Mouse (Mus musculus) heart, adult 9 months (tissue): ENCODE data around the gene Sox2.

Experiments used
- DNase-seq, 2 experiments: peaks; one replicate each; pipeline ENCODE4 v3.0.0; 2022; ENCODE audit warnings: low spot score in 2 of 2

The Sox2 gene

DNA sequence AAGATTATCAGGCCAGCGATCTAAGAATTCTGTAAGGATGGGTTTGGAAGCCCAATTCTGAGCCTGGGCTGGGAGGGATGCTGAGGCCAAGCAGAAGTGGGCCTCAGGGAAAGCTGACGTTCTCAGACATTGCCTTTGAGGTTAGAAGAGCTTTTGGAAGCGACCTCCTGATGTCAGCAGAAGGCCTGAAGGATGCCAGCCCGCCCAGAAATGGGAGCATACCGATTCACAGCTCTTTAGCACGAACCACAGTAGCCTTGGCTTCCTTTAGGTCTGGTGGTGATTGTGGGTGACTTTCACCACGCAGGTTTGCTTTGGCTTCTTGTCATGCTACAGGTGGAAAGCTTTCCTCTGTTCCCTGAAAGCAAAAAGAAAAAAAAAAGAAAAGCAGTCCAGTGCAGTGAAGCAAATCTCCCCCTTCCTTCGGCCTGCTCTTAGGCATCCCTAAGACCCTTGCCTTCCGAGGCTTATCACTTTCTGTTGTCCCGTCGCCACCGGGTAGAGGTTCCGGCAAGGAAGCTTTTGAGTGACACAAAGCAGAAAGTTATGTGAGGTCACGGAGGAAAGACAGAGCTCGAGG lies 6.6 kb upstream of the Sox2 start:
- DNase-seq: no peak

DNA sequence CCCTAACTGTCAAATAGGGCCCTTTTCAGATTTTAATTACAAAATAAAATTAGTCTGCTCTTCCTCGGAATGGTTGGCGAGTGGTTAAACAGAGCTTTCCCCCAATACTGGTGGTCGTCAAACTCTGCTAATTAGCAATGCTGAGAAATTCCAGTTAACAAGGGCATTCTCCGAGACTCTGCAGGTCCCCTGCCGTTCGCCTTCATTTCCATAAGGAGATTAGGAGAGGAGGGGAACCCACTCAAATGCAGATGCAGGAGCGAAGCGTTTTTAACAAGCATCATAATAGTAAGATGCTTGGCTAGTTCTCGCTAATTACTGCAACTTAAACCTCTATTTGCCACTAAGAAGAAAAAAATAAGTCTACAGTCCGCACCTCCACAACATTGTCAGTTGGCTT lies 4.0 kb upstream of the Sox2 start:
- no peak for DNase-seq

DNA sequence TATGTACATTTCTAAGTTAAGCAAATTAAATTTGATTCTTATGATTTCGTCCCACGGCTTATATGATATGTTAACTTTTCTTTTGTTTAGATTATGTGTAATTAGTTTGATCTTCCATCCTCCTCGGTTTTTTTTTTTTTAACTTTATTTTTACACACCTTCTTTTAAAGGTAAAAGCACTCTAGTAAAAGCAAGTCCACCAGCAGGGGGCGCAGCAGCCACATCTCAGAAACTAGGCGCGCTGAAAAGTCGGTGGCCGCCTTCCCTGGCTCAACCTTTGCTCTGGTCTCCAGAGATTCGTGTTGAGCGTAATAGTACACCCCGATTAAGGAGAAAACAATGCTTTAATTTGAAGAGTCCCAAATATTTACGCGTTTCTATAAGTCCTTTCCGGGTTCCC lies 2.5 kb upstream of the Sox2 start:
- peak in 1 of 2 experiments; percentile 49 for DNase-seq

DNA sequence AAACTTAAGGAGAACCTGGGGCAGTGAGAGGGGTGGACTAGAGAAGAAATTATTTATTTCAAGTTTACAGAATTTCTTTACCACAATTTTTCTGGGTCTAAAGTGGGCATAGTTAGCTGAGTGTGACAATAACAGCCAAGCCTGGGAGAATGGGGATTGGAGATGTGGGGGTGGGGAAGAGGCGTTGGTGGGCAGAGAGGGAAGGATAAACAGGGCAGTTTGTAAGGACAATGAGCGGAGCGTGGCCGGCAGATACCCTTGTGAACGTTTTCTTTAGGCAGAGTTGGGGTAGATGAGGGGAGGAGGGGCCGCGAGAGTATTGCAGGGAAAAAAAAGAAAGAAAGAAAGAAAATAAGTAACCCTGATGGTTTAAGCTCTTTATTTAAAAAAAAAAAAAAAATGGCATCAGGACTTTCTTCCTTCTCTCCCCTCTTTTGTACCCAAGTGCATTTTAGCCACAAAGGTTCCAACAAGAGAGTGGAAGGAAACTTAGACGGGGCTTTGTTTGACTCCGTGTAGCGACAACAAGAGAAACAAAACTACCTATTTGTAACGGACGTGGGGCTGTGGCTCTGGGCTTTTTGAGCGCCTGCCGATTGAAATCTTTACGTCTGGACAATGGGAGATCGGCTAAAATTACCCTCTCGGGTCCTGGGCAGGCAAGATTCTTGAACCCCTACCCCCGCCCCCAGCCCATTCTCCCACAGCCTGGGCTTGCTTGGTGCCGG lies 1.9 kb upstream of the Sox2 start:
- DNase-seq: no peak

DNA sequence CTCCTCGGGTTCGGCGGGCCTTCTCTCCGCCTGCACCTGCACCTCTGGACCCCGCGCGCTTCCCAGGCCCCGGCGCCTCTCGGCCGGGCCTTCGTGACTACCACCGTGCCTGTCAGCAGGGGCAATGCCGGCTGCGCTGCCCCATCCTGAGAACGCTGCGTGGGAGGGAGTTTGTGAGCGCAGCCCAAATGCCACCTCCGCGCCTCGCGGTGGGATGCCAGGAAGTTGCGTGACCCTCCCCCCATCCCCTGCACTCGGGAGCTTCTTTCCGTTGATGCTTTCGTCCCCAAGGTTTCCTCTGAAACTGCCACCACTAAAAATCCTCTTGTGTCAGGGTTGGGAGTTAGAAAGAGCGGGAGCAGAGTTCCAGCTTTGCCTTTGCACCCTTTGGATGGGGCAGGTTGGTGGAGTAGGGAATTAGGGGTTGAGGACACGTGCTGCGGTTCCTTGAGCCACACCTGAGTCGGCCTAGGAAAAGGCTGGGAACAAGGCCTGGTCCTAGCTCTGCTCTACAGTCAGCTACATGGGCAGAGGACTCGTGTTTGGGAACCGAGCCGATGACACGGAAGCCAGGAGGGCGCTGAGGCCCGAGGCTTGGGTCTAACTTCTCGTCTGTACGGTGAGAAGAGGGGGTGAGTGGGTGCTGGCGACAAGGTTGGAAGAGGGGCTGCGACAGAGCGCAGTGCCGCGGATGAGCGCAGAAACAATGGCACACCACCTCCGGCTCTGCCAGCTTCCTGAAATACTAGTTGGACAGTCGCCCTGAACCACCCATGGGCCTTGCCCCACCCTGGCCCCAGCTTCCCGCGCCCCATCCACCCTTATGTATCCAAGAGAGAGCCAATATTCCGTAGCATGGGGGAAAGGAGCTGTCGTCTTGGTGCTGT lies 1.1 kb upstream of the Sox2 start:
- DNase-seq: no peak

DNA sequence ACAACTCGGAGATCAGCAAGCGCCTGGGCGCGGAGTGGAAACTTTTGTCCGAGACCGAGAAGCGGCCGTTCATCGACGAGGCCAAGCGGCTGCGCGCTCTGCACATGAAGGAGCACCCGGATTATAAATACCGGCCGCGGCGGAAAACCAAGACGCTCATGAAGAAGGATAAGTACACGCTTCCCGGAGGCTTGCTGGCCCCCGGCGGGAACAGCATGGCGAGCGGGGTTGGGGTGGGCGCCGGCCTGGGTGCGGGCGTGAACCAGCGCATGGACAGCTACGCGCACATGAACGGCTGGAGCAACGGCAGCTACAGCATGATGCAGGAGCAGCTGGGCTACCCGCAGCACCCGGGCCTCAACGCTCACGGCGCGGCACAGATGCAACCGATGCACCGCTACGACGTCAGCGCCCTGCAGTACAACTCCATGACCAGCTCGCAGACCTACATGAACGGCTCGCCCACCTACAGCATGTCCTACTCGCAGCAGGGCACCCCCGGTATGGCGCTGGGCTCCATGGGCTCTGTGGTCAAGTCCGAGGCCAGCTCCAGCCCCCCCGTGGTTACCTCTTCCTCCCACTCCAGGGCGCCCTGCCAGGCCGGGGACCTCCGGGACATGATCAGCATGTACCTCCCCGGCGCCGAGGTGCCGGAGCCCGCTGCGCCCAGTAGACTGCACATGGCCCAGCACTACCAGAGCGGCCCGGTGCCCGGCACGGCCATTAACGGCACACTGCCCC lies 586 bp downstream of the Sox2 start:
- DNase-seq: no peak

DNA sequence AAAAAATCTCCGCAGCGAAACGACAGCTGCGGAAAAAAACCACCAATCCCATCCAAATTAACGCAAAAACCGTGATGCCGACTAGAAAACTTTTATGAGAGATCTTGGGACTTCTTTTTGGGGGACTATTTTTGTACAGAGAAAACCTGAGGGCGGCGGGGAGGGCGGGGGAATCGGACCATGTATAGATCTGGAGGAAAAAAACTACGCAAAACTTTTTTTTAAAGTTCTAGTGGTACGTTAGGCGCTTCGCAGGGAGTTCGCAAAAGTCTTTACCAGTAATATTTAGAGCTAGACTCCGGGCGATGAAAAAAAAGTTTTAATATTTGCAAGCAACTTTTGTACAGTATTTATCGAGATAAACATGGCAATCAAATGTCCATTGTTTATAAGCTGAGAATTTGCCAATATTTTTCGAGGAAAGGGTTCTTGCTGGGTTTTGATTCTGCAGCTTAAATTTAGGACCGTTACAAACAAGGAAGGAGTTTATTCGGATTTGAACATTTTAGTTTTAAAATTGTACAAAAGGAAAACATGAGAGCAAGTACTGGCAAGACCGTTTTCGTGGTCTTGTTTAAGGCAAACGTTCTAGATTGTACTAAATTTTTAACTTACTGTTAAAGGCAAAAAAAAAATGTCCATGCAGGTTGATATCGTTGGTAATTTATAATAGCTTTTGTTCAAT lies 1.4 kb downstream of the Sox2 start:
- no peak for DNase-seq

DNA sequence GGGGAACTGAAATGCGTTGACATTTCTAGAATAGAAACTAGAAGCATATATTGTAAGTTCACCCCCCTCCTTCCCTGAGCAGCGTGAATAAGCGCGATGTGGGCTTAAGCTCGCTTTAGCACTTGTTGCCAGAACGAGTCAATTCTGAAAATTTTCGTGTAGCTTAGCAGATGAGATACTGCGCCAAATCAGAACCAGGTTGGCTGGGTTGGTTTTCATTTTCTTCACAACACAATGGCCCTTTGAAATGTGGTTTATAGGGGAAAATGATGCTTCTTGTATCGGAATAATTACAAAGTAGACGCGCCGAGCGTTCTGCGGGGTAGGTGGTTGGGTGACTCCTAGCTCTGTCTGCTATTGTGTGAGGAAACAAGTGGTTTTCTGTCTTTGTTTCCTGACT lies 2.4 kb downstream of the Sox2 start:
- no peak for DNase-seq

DNA sequence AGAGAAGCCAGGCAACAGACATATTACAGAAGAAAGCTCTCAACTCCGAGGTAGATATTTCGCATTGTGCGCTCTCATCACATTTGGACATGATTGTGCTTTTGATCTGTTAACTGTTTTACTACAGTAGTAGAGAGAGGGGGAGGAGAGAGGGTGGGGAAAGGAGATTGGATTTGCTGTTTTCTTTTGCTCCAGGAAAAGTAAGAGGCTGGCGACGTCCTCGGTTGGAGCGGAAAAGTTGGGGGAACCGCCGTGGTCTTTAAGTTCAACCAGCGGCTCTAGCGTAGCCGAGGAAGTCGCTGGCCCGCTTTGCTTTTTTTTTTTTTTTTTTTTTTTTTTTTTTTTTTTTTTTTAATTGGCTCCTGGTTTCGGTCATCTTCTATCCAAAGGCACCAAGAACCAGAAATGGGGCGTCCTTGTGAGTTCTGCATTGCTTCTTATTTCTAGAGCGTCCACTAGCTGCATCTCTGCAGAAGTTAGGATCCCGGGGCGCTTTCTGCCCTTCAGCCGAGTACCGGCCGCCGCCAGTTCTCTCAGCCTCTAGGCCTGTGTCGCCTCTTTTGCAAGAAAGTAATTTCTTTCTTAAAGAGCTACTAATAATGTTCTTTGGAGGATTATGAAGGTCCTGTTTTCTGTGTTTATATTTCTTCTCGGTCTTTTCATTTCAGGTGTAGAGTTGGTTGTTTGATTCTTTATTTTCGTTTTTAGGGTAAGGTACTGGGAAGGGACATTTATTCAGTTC lies 3.2 kb downstream of the Sox2 start:
- DNase-seq: no peak

DNA sequence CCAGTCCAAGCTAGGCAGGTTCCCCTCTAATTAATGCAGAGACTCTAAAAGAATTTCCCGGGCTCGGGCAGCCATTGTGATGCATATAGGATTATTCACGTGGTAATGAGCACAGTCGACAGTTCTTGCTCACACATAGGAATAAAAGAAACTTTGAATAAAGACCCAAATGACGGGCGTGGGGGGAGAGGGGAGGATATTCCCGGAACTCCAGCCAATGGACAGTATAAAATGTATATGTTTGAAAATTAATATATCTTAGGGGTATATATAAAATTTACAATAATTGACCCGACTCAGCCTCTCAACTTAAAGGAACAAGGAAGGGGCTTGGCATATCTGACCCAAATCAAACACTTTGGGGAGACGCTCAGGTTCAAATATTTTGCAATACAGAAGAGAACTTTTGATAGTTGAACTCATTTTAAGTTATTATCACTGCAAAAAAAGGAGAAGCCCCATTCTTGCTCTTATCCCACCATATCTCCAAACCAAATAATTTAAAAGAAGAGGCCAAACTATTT lies 3.8 kb downstream of the Sox2 start:
- no peak for DNase-seq

DNA sequence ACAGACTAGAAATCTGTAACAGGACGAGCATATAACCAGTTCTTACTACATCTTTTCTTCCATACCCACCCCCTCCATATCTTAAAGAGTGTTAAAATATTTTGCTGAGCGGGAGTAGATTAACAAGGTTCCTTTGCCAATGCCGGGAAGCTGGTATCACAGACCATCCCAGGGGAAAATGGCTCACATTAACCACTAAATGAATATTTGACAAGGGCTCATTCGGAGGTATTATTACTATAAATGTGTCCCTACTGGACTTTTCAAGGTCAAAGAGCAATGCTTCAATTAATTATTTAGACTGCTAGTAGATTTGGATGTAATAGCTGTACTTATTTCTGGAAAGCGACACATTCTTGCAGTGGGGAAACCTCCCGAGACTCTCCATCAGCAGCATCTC lies 4.6 kb downstream of the Sox2 start:
- no peak for DNase-seq

DNA sequence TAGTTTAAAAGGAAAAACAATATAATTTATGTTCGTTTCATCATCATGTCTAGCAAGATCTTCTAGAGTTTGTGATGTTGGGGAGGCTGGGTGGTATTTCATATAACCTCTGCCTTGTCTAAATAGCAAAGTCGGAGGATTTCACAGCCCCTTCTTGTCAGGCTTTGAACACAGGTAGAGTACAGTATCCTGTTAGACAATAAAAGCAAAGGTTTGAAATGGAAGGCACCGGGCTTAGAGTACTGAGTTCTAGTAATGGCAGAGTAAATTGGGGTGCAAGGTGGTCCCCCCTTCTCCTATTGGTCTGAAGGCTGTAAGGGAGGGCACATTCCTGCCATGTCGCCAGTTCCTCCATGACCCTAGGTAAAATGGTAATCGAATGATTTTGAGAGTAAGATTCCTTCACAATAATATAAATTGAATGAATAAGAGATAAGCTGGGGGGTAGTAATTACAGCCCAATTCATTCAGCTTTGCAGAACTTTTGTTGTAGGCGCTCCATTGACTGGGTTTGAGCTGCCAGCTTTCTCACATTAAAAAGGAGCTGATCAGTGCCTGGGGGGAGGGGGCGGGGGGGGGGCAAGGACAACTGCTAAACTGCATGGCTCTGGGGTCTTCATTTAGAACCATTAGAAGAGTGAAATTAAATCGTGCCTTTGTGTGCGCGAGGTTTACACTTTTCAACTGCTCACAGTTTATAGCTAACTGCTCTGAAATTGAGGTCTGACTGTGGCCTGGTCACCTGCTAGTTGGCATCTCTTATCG lies 5.3 kb downstream of the Sox2 start:
- DNase-seq: no peak

DNA sequence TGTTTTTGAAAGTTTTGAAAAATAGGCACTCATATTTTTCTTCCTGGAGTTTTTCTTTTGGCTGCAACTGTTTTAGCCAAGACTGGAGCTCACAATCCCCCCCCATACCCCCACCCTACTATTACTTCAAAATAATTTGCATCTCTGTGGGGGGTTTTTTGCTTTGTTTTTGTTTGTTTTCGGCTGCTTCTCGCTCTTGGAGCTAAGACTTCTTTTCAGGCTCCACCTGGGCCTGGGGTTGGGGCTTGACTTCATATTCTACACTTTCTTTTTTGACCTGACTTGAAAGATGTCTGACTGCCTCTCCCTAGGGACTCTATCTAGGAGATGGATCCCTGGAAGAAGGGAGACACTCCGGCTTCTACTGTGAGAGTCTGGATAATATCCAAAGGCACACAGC lies 5.9 kb downstream of the Sox2 start:
- DNase-seq: no peak

DNA sequence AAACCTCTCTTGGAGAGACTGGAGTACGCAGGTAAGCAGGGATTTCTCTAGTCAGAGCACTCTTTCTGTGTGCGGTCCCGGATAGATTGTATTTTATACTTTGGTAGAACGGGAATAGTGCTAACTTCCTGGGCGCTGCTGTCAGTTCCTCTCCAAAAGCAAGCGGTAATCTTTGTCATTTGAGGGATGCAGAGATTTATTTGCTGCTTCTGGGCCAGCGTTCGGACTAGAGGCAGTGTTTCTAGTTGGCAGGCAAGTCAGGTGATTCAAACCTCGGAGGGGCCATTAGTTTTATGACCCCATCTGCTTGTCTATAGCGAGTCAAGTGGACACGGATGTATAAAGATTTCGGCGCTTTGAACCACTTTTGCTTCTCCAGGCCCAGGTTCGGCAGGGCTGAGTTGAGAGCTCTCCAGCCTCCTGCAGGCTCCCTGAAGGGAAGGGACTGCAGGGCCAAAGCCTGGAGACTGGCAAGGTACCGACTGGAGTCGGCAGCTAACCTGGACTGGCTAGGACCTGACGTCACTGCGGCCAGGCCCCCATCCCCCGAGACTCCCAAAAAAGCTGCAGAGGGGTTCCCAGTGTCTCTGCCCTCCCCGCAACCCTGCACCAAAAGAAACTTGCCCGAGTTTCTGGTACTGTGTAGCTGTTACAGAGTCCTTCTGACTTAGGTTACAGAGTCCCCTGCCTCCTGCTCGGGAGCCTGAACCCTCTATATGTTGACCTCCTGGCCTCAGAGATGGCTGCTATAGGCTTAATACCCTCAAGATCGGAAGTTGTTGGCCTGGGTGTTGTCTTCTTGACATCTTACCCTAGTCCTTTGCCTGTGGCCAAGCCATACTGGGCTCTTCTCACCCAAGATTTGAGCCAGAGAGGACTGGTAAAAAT lies 6.9 kb downstream of the Sox2 start:
- DNase-seq: no peak

DNA sequence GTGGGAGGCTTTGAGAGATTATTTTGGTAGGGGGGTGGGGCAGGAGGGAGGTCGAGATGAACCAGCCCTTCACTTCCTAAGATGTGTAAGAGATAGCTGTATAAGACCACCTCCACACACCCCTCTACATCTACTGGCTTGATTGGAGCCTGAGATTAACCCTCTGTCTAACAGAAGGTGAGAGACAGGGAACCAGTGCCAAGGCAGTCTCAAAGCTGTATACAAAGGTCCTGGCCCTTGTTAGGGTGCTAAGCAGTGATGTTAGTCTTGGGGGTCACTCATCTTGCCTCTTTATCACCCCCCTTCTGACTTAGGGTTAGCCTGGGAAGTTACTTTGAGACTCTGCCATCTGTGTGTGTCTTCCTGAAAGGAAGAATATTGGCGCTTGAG lies 7.5 kb downstream of the Sox2 start:
- DNase-seq: no peak

DNA sequence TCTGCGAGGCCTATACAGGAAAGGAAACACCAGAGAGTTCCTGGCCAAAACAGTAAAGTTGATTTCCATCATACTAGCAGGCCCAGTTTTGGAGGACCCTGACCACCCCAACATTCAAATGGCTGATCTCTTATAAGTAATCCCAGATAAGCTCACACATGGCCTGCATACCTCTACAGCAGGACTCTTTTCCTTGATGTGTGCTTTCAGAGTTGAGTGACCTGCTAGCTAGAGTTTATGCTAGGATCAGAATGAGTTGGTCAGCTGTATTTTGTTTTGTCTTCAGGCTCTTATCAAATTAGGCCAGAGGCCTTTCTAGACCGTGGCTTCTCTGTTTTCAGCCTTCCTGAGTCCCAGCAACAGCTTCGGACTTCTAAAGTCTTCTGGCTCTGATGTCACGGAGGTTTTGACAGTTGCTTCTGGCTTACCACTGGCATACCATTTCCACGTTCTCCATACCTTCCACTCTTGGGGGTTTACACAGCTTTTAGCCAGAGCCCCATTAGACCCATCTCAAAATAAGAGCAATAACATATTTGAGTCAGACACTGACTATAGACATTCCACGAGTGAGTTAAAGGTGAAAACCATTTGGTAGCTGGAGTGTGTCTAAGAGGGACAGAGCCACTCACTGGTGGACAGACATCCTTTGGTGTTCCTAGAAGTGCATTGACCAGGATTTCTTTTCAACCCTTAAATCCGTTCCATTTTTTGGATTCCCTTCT lies 8.2 kb downstream of the Sox2 start:
- DNase-seq: no peak

DNA sequence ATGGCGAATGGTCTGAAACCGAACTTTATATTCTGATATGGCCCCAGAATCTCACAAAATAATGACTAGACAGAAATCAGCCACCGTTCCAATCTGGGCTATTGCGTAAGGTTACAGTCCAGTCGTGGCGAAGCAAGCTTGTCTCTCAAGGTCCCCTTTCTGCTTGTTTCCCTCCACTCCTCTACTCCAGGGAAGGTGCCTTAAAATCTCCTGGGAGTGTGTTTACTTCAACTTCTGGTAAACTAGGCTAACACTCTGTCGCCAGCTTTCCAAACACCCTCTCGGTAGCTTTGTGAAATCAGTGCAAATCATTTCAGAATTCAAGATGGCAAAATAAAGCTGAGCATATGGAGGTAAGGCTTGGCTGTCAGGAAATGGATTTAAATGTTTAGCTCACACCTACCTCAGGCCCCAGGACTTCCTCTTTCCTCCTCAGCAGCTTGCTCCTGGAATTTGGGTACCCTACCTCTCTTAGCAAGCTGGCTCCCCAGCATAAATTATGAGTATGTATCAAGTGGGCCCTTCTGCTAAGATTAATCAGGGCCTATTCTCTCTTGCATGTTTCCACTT lies 8.8 kb downstream of the Sox2 start:
- DNase-seq: no peak

DNA sequence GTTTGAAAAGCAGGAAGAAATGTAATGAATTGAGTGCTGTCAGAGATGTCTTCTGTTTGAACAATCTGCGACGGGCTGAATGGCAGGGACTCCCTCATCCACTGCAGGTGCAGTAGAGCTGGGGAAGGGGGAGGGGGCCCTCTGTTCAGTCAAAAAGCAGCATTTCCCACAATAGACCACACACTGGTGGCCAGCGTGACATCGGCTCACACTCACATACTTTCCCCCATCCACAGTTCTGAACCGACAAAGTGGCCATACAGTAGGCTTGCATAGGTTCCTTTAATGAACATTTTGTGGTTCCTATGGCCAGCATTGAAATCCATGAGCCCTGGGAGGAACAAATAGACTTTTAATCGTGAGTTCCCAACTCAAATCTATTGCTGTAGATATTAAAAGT lies 9.7 kb downstream of the Sox2 start:
- no peak for DNase-seq
